Mouse (Mus musculus) heart, postnatal 0 days (tissue): ENCODE measurements around the gene Scml4. TPM values are rescaled to one million over a fixed set of nuclear protein-coding genes. Genes with fewer than 3 reads are reported as not detected.

Source experiments
- ATAC-seq: fragments of 200-750 bp; cut with Nextera tagmentation; 2 replicates; pipeline ENCODE4 v1.8.0; 2017; ENCODE audit warnings: low read depth, moderate number of reproducible peaks, moderate library complexity; ENCODE audit not compliant: insufficient read depth
- DNase-seq: peaks from one replicate; pipeline ENCODE4 v3.0.0-alpha.2; 2016; ENCODE audit warnings: low spot score
- H3K27ac ChIP-seq: fragments of 300-500 bp; sonication (generic); 2 replicates; pipeline ENCODE4 v1.5.1; 2014; ENCODE audit warnings: low read depth, mild to moderate bottlenecking
- H3K27me3 ChIP-seq: fragments of 300-500 bp; sonication (generic); 2 replicates; pipeline ENCODE4 v1.6.1; 2014; ENCODE audit warnings: low read length, mixed read lengths; ENCODE audit not compliant: control insufficient read depth, insufficient read depth
- H3K36me3 ChIP-seq: fragments of 300-500 bp; sonication (generic); replicated peaks from 2 replicates; pipeline ENCODE4 v1.6.1; 2014; ENCODE audit warnings: low read length, mixed read lengths; ENCODE audit not compliant: control insufficient read depth, insufficient read depth
- H3K4me1 ChIP-seq: fragments of 300-500 bp; sonication (generic); 2 replicates; pipeline ENCODE4 v1.6.1; 2014; ENCODE audit warnings: antibody characterized with exemption; ENCODE audit not compliant: control insufficient read depth, insufficient read depth
- H3K4me2 ChIP-seq: fragments of 300-500 bp; sonication (generic); 2 replicates; pipeline ENCODE4 v1.6.1; 2014; ENCODE audit warnings: low read depth, mild to moderate bottlenecking, low read length, moderate library complexity
- H3K4me3 ChIP-seq: fragments of 300-500 bp; sonication (generic); 2 replicates; pipeline ENCODE4 v1.5.1; 2014; ENCODE audit warnings: low read depth, low read length
- H3K9ac ChIP-seq: fragments of 300-500 bp; sonication (generic); replicated peaks from 2 replicates; pipeline ENCODE4 v1.6.1; 2014; ENCODE audit warnings: low read depth, low read length, mixed read lengths
- H3K9me3 ChIP-seq: fragments of 300-500 bp; sonication (generic); replicated peaks from 2 replicates; pipeline ENCODE4 v1.6.1; 2016; ENCODE audit warnings: low read length; ENCODE audit not compliant: control insufficient read depth
- CTCF ChIP-seq: IDR thresholded peaks from 2 replicates; pipeline ENCODE4 v1.5.1; 2016; ENCODE audit warnings: antibody characterized with exemption, control low read depth, low read depth
- EP300 ChIP-seq: IDR thresholded peaks from 2 replicates; pipeline ENCODE4 v1.6.1; 2016; ENCODE audit warnings: antibody characterized with exemption, low read depth
- WGBS: fragments of 180-500 bp; shearing (Covaris S2); extraction: QIAGEN DNeasy Blood & Tissue Kit; methylation state at CpG from one replicate; pipeline ENCODE4 v1.1.7; 2014; 5-methylcytosine and 5-hydroxymethylcytosine counted together
- polyA plus RNA-seq: library from polyadenylated mRNA; unstranded; fragments of >200 nt; fragmentation: Nextera tagmentation; extraction: Ambion mirVana; gene quantifications from 2 replicates; pipeline ENCODE4 v1.2.1, GENCODE M21; 2015
- total RNA-seq: library from RNA; depleted of rRNA; stranded (reverse); fragments of >200 nt; gene quantifications from 2 replicates; pipeline ENCODE4 v1.2.3, GENCODE M21; 2014; ENCODE audit warnings: low replicate concordance

The Scml4 gene
- total and polyA plus RNA-seq, 2 experiments from 2014 or later = 0.19 to 1.2 TPM

DNA sequence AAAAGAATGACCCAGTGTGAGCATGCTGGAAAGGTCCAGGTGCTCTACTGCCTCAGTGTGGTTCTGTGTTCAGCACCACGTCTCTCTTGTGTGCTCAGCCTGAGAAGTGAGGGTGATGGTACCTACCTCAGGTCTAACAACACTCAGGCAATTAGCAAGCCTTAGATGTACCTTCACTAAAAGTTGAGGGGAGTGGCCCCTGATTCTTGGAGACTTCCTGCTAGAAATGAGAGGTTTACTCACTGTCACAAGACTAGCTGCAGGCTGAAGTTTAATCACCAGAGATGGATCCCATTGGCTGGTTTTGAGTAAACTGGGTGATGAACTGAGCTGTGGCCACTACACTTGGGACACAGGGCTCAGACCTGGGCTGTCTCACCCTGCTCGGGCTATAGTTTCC is 137.1 kb downstream of the Scml4 start:
- H3K27ac ChIP-seq = no peak overlapping the region
- no peaks in the 10 kb centered on the region for H3K36me3 ChIP-seq
- H3K4me2 ChIP-seq = no peak overlapping the region
- no peak for DNase-seq
- no peak overlapping the region for H3K9ac ChIP-seq
- WGBS = 88% methylated on average over 2 of the region's 2 CpGs
- H3K9me3 ChIP-seq = no peaks in the 10 kb centered on the region
- H3K27me3 ChIP-seq = no peaks in the 10 kb centered on the region
- TF ChIP-seq CTCF = no peak
- no peak for TF ChIP-seq EP300
- H3K4me3 ChIP-seq = no peak overlapping the region
- peaks cover 14% of the 10 kb centered on the region; the same call in 1 of the 2 replicates for H3K4me1 ChIP-seq
- ATAC-seq = no peak

DNA sequence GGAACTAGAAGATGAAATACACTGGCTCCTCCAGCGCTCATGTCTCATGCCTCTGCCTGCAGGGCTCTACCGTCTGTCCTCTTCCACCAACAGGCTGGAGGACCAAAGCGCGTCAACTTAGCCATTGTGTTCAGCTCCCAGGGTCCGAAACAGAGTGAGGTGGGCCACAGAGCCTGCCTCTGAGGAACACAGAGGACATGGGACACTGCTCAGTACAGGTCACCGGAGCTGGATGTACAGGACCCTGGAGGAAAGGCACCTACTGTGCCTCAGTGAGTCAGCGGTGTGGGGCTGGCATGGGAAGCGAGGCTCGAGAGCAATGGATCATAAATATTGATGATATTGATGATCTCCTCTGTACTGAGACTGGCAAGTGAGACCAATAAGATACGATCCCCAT is 139.2 kb downstream of the Scml4 start:
- Histone ChIP-seq H3K4me2 (no peak overlapping the region), H3K4me3 (no peak overlapping the region), H3K9me3 (no peaks in the 10 kb centered on the region), H3K36me3 (no peaks in the 10 kb centered on the region), H3K27ac (no peak overlapping the region), H3K4me1 (peaks cover 14% of the 10 kb centered on the region; the same call in 1 of the 2 replicates), H3K27me3 (no peaks in the 10 kb centered on the region), H3K9ac (no peak overlapping the region)
- DNase-seq = no peak
- no peak for ATAC-seq
- 96% methylated on average over 10 of the region's 10 CpGs for WGBS
- TF ChIP-seq EP300 = no peak
- no peak for TF ChIP-seq CTCF

DNA sequence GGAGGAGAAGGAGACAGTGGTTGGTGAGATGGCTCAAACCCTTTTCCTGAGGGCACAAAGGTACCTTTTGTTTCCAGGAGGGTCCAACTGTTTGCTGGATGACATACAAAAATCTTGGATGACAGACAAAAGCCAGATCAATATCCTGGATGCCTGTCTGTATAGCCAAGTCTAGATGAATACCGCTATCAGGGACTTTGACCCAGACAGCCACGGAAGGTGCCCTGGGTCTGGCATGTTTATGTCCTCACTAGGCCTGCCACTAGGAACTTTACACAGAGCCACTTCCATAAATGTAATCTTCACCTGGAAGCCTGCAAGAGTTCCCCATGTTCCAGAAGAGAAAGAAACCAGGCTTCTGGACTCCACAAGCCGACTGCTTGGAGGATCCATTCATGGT is 141.3 kb downstream of the Scml4 start:
- no peaks in the 10 kb centered on the region for H3K27me3 ChIP-seq
- no peak for ATAC-seq
- no peak for TF ChIP-seq EP300
- no peak for TF ChIP-seq CTCF
- H3K9me3 ChIP-seq = no peaks in the 10 kb centered on the region
- no peak for DNase-seq
- H3K4me1 ChIP-seq = peaks cover 9% of the 10 kb centered on the region
- no peaks in the 10 kb centered on the region for H3K36me3 ChIP-seq
- H3K4me3 ChIP-seq = no peak overlapping the region
- no peak overlapping the region for H3K9ac ChIP-seq
- no peak overlapping the region for H3K27ac ChIP-seq
- 73% methylated on average over 3 of the region's 3 CpGs for WGBS
- H3K4me2 ChIP-seq = no peak overlapping the region

DNA sequence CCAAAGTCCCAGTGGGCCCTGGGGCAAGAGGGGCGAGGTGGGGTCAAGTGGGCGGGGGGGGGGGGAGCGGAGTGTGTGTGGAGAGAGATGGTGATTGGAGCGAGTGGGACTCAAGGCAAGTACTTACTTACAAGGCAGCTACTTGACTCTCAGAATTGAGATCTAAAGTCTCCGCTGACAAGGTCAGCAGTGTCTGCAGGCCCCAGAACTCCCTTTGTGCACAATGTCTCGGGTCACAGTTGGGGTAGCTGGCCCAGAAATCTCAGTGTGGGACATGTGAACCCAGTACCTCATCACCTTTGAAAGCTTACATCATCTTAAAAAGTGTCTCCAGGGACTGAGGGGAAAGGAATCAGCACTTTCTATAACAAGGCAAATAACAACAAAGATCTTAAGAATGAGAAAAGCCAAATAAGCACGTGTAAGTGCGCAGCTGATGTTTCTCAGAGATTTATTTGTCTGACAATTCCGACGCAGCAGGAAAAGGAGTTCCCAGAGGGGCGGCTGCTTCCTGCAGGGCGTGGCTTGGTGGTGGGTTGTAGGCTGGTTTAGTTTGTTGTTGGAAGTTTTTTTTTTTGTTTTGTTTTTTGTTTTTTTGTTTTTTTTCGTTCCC is 142.0 kb downstream of the Scml4 start:
- Histone ChIP-seq H3K9me3 (no peaks in the 10 kb centered on the region), H3K27ac (no peak overlapping the region), H3K27me3 (no peaks in the 10 kb centered on the region), H3K4me1 (peaks cover 9% of the 10 kb centered on the region), H3K36me3 (no peaks in the 10 kb centered on the region), H3K9ac (0 out of 2 replicates have a peak overlapping the region, but pooled peaks have one; percentile 49), H3K4me3 (peak overlapping the region; percentile 47), H3K4me2 (peak overlapping the region; percentile 75)
- 16% methylated on average over 13 of the region's 13 CpGs for WGBS
- ATAC-seq = no peak
- DNase-seq = no peak
- no peak for TF ChIP-seq CTCF
- no peak for TF ChIP-seq EP300

DNA sequence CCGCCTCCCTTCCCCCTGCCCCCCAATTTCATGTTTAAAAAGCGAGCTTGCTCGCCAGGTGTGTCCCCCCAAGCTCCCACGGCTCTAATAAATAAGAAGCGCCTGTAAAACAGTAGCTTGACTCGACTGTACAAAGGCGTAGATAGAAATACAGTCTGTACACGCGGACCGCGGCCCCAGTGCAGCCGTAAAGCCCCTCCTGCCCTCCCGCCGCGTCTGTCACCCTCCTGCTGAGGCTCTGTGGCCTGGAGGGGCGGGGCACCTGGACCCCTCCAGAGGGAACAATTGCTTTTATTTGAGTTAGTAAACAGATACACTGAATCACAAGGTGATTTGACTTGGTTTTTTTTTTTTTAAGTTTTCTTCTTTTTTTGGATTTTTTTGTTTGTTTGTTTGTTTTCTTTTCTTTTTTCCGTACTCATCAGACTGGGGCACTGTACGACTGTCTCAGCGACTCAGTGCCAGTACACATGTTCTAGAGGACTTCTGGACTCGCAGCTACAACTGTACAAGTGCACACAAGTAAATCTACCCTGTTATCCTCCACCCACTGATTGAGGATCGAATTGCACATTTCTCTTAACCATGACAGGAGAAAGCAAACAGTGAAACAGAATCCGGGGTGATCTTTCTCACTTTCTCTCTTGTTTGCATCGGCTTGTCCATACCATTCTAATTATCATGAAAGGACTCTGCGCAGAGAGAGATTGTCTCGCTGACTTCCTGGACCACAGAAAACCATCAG is 142.7 kb downstream of the Scml4 start:
- H3K36me3 ChIP-seq = no peaks in the 10 kb centered on the region
- DNase-seq (no peak), ATAC-seq (no peak)
- no peaks in the 10 kb centered on the region for H3K9me3 ChIP-seq
- H3K9ac ChIP-seq = peak overlapping the region; percentile 49; the same call in 1 of the 2 replicates
- H3K4me3 ChIP-seq = peak overlapping the region; percentile 47
- peak overlapping the region; percentile 75 for H3K4me2 ChIP-seq
- H3K27ac ChIP-seq = no peak overlapping the region
- H3K4me1 ChIP-seq = peaks cover 9% of the 10 kb centered on the region
- WGBS = 18% methylated on average over 25 of the region's 25 CpGs
- H3K27me3 ChIP-seq = no peaks in the 10 kb centered on the region
- no peak for TF ChIP-seq CTCF
- TF ChIP-seq EP300 = no peak
